Mouse (Mus musculus) mesoderm, embryonic 11.5 days (tissue): ENCODE measurements around the gene Ftsj1.

Source experiments
- DNase-seq: peaks from one replicate; pipeline ENCODE4 v3.0.0-alpha.2; 2012; ENCODE audit warnings: low read depth, low spot score

Ftsj1 gene

GRCm38 (mm10) chrX:8219651-8220050, 32.6 kb downstream of the Ftsj1 start:
- no peak for DNase-seq

- no peak for DNase-seq
These were observed 34.1 kb downstream of the Ftsj1 start for GRCm38 (mm10) chrX:8218114-8218513.

GRCm38 (mm10) chrX:8217383-8217782, 34.8 kb downstream of the Ftsj1 start:
- no peak for DNase-seq

GRCm38 (mm10) chrX:8211490-8212207, 40.6 kb downstream of the Ftsj1 start:
- DNase-seq = no peak

GRCm38 (mm10) chrX:8209720-8210119, 42.5 kb downstream of the Ftsj1 start:
- no peak for DNase-seq

- no peak for DNase-seq
These were observed 45.0 kb downstream of the Ftsj1 start for GRCm38 (mm10) chrX:8207224-8207623.

GRCm38 (mm10) chrX:8206694-8207197, 45.5 kb downstream of the Ftsj1 start:
- no peak for DNase-seq

- DNase-seq = peak; percentile 74
These were observed 46.1 kb downstream of the Ftsj1 start, which contains the start of gene Porcn for GRCm38 (mm10) chrX:8206015-8206693. Porcn (minus strand) TSS chrX:8206525.

GRCm38 (mm10) chrX:8205551-8205950, 46.7 kb downstream of the Ftsj1 start:
- no peak for DNase-seq

GRCm38 (mm10) chrX:8205088-8205487, 47.1 kb downstream of the Ftsj1 start:
- DNase-seq = no peak

- DNase-seq = no peak
These were observed 48.1 kb downstream of the Ftsj1 start for GRCm38 (mm10) chrX:8204076-8204475.

GRCm38 (mm10) chrX:8203105-8203504, 49.1 kb downstream of the Ftsj1 start:
- DNase-seq = no peak

- no peak for DNase-seq
These were observed 58.8 kb downstream of the Ftsj1 start, which contains the start of gene Ebp for GRCm38 (mm10) chrX:8193419-8193723. Ebp (minus strand) TSS chrX:8193512.

- peak; percentile 84 for DNase-seq
These were observed 59.4 kb downstream of the Ftsj1 start for GRCm38 (mm10) chrX:8192640-8193418.

GRCm38 (mm10) chrX:8192126-8192639, 60.0 kb downstream of the Ftsj1 start:
- DNase-seq = no peak
